Mouse (Mus musculus) midbrain, embryonic 12.5 days (tissue): ENCODE results near the gene Arhgap17. TPM values are rescaled to one million over a fixed set of nuclear protein-coding genes. Genes with fewer than 3 reads are reported as not detected.

Experiments
- ATAC-seq: fragments of 200-750 bp; cut with Nextera tagmentation; 2 replicates; pipeline ENCODE4 v1.8.0; 2017; ENCODE audit warnings: low read depth, moderate TSS enrichment, moderate library complexity; ENCODE audit not compliant: low FRiP score
- H3K27ac ChIP-seq: fragments of 300-500 bp; sonication (generic); replicated peaks from 2 replicates; pipeline ENCODE4 v1.5.1; 2016; ENCODE audit warnings: mild to moderate bottlenecking
- H3K27me3 ChIP-seq: fragments of 300-500 bp; sonication (generic); 2 replicates; pipeline ENCODE4 v1.6.1; 2016; ENCODE audit warnings: mild to moderate bottlenecking
- H3K36me3 ChIP-seq: fragments of 300-500 bp; sonication (generic); 2 replicates; pipeline ENCODE4 v1.6.1; 2016
- H3K4me1 ChIP-seq: fragments of 300-500 bp; sonication (generic); 2 replicates; pipeline ENCODE4 v1.6.1; 2016
- H3K4me2 ChIP-seq: fragments of 300-500 bp; sonication (generic); replicated peaks from 2 replicates; pipeline ENCODE4 v1.6.1; 2016; ENCODE audit warnings: mild to moderate bottlenecking, moderate library complexity
- H3K4me3 ChIP-seq: fragments of 300-500 bp; sonication (generic); 2 replicates; pipeline ENCODE4 v1.5.1; 2016; ENCODE audit warnings: mild to moderate bottlenecking
- H3K9ac ChIP-seq: fragments of 300-500 bp; sonication (generic); replicated peaks from 2 replicates; pipeline ENCODE4 v1.6.1; 2016; ENCODE audit warnings: mild to moderate bottlenecking, moderate library complexity
- H3K9me3 ChIP-seq: fragments of 300-500 bp; sonication (generic); 2 replicates; pipeline ENCODE4 v1.6.1; 2016; ENCODE audit warnings: mild to moderate bottlenecking
- WGBS: fragments of 180-500 bp; shearing (Covaris S2); methylation state at CpG from one replicate; pipeline ENCODE4 v1.1.7; 2016; 5-methylcytosine and 5-hydroxymethylcytosine counted together
- polyA plus RNA-seq: library from polyadenylated mRNA; unstranded; fragments of >200 nt; fragmentation: Nextera tagmentation; extraction: Ambion mirVana; gene quantifications from 2 replicates; pipeline ENCODE4 v1.2.1, GENCODE M21; 2016

Arhgap17 gene
- polyA plus RNA-seq, 1 experiment from 2014 or later, result 25.7 TPM

DNA sequence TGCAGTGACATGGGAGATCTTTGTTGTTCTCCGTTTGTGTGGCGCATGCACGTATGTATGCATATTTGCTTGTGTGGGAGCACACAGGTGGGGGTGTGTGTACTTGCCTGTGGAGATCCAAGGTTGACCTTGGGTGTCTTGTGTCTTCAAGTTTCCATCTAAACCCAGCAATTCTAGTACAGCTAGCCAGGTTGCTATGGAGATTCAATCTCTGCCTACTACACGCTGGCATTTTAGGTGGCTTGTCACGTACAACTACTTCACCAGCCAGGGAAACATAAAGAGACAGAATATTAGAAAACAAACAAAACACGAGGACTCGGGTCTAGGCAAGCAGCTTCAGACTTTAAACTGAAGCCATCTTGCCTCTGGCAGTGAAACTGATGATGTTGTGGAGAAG, 116.3 kb downstream of the Arhgap17 start:
- Histone ChIP-seq H3K4me1 (no peaks in the 10 kb centered on the region), H3K9ac (no peak overlapping the region), H3K9me3 (no peaks in the 10 kb centered on the region), H3K36me3 (no peaks in the 10 kb centered on the region), H3K4me3 (no peak overlapping the region), H3K27me3 (no peaks in the 10 kb centered on the region), H3K27ac (no peak overlapping the region), H3K4me2 (no peak overlapping the region)
- ATAC-seq, result no peak
- 82% methylated on average over 7 of the region's 7 CpGs for WGBS

DNA sequence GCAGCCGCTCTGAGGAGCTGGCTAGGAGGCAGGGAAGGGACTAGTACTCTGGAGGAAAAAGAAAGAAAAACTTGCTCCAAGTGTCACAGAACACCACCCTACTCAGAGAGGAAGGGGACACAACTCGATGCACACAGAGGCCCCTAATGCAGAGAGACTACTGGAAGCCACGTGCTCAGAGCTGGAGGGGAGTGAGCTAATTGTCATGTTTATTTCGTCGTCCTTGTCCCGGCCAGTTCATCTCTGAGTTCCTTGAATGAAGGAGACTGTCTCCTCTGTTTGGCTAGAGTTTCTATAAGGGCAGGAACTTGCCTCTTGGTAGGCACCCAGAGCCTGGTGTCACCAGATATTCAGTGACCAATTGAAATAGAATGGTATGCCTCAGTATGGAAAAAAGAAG, 118.4 kb downstream of the Arhgap17 start:
- Histone ChIP-seq H3K27me3 (no peaks in the 10 kb centered on the region), H3K9ac (no peak overlapping the region), H3K9me3 (no peaks in the 10 kb centered on the region), H3K27ac (no peak overlapping the region), H3K36me3 (no peaks in the 10 kb centered on the region), H3K4me2 (no peak overlapping the region), H3K4me3 (no peak overlapping the region), H3K4me1 (no peaks in the 10 kb centered on the region)
- ATAC-seq, result no peak
- 54% methylated on average over 6 of the region's 6 CpGs for WGBS

- 45% methylated on average over 2 of the region's 2 CpGs for WGBS
- H3K27ac ChIP-seq, result no peak overlapping the region
- no peaks in the 10 kb centered on the region for H3K27me3 ChIP-seq
- H3K9ac ChIP-seq, result no peak overlapping the region
- no peak for ATAC-seq
- no peaks in the 10 kb centered on the region for H3K9me3 ChIP-seq
- no peaks in the 10 kb centered on the region for H3K4me1 ChIP-seq
- H3K4me2 ChIP-seq, result no peak overlapping the region
- H3K36me3 ChIP-seq, result no peaks in the 10 kb centered on the region
- H3K4me3 ChIP-seq, result no peak overlapping the region
These were observed 121.5 kb downstream of the Arhgap17 start for GRCm38 (mm10) chr7:123248166-123248565.

DNA sequence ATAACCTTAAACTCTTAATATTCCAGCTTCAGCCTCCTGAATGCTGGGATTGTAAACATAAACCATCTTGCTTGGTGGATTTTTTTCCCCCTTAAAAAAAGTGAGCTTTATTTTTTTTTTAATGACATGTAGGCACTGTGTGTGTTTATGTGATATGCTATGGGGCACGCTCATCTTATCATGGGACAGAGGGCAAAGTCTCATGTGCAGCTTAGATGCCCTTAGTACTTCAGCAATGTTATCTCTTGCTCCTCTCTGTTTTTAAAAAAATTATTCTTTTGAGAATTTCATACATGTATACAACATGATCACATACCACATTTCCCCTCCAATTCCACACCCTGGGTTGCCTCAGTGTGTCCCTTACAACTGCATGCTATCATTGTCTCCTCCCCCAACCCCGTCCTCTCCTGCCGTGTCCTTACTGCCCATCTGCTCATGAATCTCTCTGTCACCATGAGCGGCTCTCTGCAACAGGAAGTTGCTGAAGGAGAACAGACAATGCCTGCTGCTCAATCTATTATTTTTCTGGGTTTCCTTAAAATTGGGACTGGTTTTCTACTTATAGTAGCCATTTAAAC, 123.1 kb downstream of the Arhgap17 start:
- Histone ChIP-seq H3K4me2 (no peak overlapping the region), H3K9ac (no peak overlapping the region), H3K4me3 (no peak overlapping the region), H3K36me3 (no peaks in the 10 kb centered on the region), H3K4me1 (no peaks in the 10 kb centered on the region), H3K27ac (no peak overlapping the region), H3K27me3 (no peaks in the 10 kb centered on the region), H3K9me3 (no peaks in the 10 kb centered on the region)
- WGBS, result 78% methylated on average over 4 of the region's 4 CpGs
- no peak for ATAC-seq

- Histone ChIP-seq H3K9ac (no peak overlapping the region), H3K36me3 (no peaks in the 10 kb centered on the region), H3K4me1 (no peaks in the 10 kb centered on the region), H3K4me2 (no peak overlapping the region), H3K9me3 (no peaks in the 10 kb centered on the region), H3K4me3 (no peak overlapping the region), H3K27me3 (no peaks in the 10 kb centered on the region), H3K27ac (no peak overlapping the region)
- ATAC-seq, result no peak
- WGBS, result 86% methylated on average over 1 of the region's 1 CpGs
These were observed 124.9 kb downstream of the Arhgap17 start for GRCm38 (mm10) chr7:123244833-123245232.

DNA sequence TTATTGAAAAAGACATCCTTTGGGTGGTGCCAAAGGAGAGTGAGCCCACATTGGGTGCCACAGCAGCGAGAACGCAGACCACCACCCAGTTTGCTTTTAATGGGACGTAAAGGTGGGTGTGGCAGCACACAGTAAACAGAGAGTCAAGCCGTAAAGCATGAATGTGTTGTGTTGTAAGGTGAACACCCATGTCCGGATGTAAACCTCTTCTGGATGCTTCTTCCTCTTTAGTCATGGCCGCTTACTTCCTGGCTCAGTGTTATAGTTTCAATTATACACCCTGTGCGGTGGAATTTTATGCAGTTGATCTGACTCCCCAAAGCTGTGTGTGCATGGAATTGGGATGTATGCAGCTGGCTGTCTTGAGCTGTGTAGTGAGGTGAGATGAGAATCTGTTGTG, 127.5 kb downstream of the Arhgap17 start:
- no peak overlapping the region for H3K9ac ChIP-seq
- peaks cover 7% of the 10 kb centered on the region for H3K4me1 ChIP-seq
- no peaks in the 10 kb centered on the region for H3K9me3 ChIP-seq
- H3K27ac ChIP-seq, result no peak overlapping the region
- no peak overlapping the region for H3K4me2 ChIP-seq
- ATAC-seq, result no peak
- no peaks in the 10 kb centered on the region for H3K27me3 ChIP-seq
- no peaks in the 10 kb centered on the region for H3K36me3 ChIP-seq
- no peak overlapping the region for H3K4me3 ChIP-seq
- 94% methylated on average over 7 of the region's 7 CpGs for WGBS

GRCm38 (mm10) chr7:123240064-123240463, 129.7 kb downstream of the Arhgap17 start:
- WGBS, result 74% methylated on average over 6 of the region's 6 CpGs
- ATAC-seq, result no peak
- Histone ChIP-seq H3K4me1 (peaks cover 7% of the 10 kb centered on the region), H3K36me3 (no peaks in the 10 kb centered on the region), H3K27me3 (no peaks in the 10 kb centered on the region), H3K27ac (no peak overlapping the region), H3K9ac (no peak overlapping the region), H3K4me3 (no peak overlapping the region), H3K9me3 (no peaks in the 10 kb centered on the region), H3K4me2 (no peak overlapping the region)

- WGBS, result 60% methylated on average over 4 of the region's 4 CpGs
- Histone ChIP-seq H3K36me3 (no peaks in the 10 kb centered on the region), H3K4me2 (no peak overlapping the region), H3K4me3 (no peak overlapping the region), H3K27me3 (no peaks in the 10 kb centered on the region), H3K4me1 (peaks cover 7% of the 10 kb centered on the region), H3K9me3 (no peaks in the 10 kb centered on the region), H3K27ac (no peak overlapping the region), H3K9ac (no peak overlapping the region)
- no peak for ATAC-seq
These were observed 131.1 kb downstream of the Arhgap17 start for GRCm38 (mm10) chr7:123238621-123239020.

GRCm38 (mm10) chr7:123235449-123235848, 134.3 kb downstream of the Arhgap17 start:
- Histone ChIP-seq H3K27ac (no peak overlapping the region), H3K4me2 (no peak overlapping the region), H3K9me3 (no peaks in the 10 kb centered on the region), H3K27me3 (no peaks in the 10 kb centered on the region), H3K4me3 (no peak overlapping the region), H3K36me3 (no peaks in the 10 kb centered on the region), H3K9ac (no peak overlapping the region), H3K4me1 (peaks cover 7% of the 10 kb centered on the region)
- no peak for ATAC-seq
- 26% methylated on average over 4 of the region's 4 CpGs for WGBS

Other genes with a start within 250 kb of the Arhgap17 start
- 79.5 and 82.6 TPM in 2 replicates for gene Tnrc6a, start 246.0 kb downstream of the Arhgap17 start, polyA plus RNA-seq
- gene Slc5a11, start 155.1 kb downstream of the Arhgap17 start, polyA plus RNA-seq, result 0.09 TPM in 1 of 2 replicates, not detected in the other
- 62.3 and 64.0 TPM in 2 replicates for gene Lcmt1, start 131 bp downstream of the Arhgap17 start, polyA plus RNA-seq
- 0.31 and 0.54 TPM in 2 replicates for gene Aqp8, start 92.4 kb upstream of the Arhgap17 start, polyA plus RNA-seq
- 12.6 and 12.7 TPM in 2 replicates for gene Zkscan2, start 130.5 kb upstream of the Arhgap17 start, polyA plus RNA-seq